Mouse (Mus musculus) liver, adult 2 months (tissue): ENCODE results near the gene Itpripl2.

Source experiments
- CTCF ChIP-seq: fragments of 200-500 bp; IDR thresholded peaks from 2 replicates; pipeline ENCODE4 v1.5.1; 2011; ENCODE audit warnings: low read depth, low read length, control low read depth
- POLR2A ChIP-seq: fragments of 200-500 bp; IDR thresholded peaks from 2 replicates; pipeline ENCODE4 v1.6.1; 2011; ENCODE audit warnings: low read length, control low read depth; ENCODE audit not compliant: insufficient read depth; ENCODE audit errors: extremely low read depth

DNA sequence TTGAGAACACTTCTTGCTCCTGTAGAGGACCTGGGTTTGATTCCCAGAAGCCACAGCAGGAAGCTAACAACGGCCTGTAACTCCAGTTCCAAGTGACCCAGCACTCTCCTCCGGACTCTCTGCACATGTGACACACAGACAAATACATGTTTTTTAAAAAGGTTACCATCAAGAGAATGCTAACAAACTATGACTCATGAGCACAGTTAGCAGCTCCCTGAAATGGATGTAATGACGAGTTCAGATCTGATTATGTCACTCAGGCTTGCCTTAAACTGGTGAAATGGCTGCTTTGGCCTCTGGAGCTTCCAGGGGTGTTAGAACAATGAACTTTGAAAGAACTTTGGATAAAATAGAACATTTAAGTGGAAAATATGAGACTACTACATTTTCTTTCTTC, 42.6 kb upstream of the Itpripl2 start:
- TF ChIP-seq CTCF (no peak), POLR2A (no peak)
